Mouse (Mus musculus): Measurements from ENCODE around the gene Met.

DNA sequence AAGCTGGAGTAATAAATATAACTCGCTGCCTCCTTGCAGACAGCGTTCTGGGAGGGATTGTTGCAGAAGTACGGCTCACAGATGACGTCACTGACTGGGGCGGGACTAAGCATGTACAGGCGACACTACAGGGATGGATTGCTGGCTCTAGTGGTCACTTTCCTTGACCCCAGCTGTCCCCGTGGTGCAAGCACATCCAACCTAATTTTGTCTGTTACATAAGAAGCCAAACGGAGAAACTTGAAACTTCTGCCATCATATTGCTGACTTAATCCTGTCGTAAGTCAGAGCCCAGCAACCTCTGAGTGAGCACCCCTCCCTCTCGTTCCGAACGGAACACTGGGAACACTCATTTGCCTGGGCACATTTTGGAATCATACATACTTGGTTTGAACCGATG, 120.4 kb downstream of the Met start:
- TF ChIP-seq EP300 (IDR thresholded peaks at IDR 0.05; ENCODE audit: insufficient read depth, low read depth, low read length) (no peak), CTCF (IDR thresholded peaks at IDR 0.05; ENCODE audit: low read depth, low read length) (no peak)

Measured in ES-Bruce4 (cell line).